Mouse (Mus musculus) midbrain, embryonic 16.5 days (tissue): ENCODE measurements at regions not wholly inside any gene's neighbourhood (a gene's known extent, or its start where the extent isn't known, plus 50 kb on each side); places are given as distances from the start of the nearest gene placed in this dataset.

Source experiments
- ATAC-seq: fragments of 200-750 bp; cut with Nextera tagmentation; 2 replicates; pipeline ENCODE4 v1.8.0; 2017; ENCODE audit warnings: moderate TSS enrichment
- H3K27ac ChIP-seq: fragments of 300-500 bp; sonication (generic); 2 replicates; pipeline ENCODE4 v1.5.1; 2014; ENCODE audit warnings: mild to moderate bottlenecking, low read length, mixed read lengths
- H3K27me3 ChIP-seq: fragments of 300-500 bp; sonication (generic); 2 replicates; pipeline ENCODE4 v1.6.1; 2014; ENCODE audit warnings: low read depth, low read length, mixed read lengths; ENCODE audit not compliant: control insufficient read depth, insufficient read depth
- H3K36me3 ChIP-seq: fragments of 300-500 bp; sonication (generic); 2 replicates; pipeline ENCODE4 v1.6.1; 2014; ENCODE audit warnings: mild to moderate bottlenecking, low read length, moderate library complexity, mixed read lengths; ENCODE audit not compliant: control insufficient read depth, insufficient read depth
- H3K4me1 ChIP-seq: fragments of 300-500 bp; sonication (generic); 2 replicates; pipeline ENCODE4 v1.6.1; 2014; ENCODE audit warnings: mild to moderate bottlenecking, low read length, mixed read lengths; ENCODE audit not compliant: control insufficient read depth, insufficient read depth
- H3K4me2 ChIP-seq: fragments of 300-500 bp; sonication (generic); 2 replicates; pipeline ENCODE4 v1.6.1; 2014; ENCODE audit warnings: mild to moderate bottlenecking, low read length, mixed read lengths
- H3K4me3 ChIP-seq: fragments of 300-500 bp; sonication (generic); 2 replicates; pipeline ENCODE4 v1.5.1; 2014; ENCODE audit warnings: low read depth, mild to moderate bottlenecking, low read length, moderate library complexity, mixed read lengths
- H3K9ac ChIP-seq: fragments of 300-500 bp; sonication (generic); 2 replicates; pipeline ENCODE4 v1.6.1; 2014; ENCODE audit warnings: low read depth, low read length, mixed read lengths
- H3K9me3 ChIP-seq: fragments of 300-500 bp; sonication (generic); replicated peaks from 2 replicates; pipeline ENCODE4 v1.6.1; 2014; ENCODE audit warnings: mild to moderate bottlenecking, low read length, mixed read lengths; ENCODE audit not compliant: control insufficient read depth, poor library complexity, severe bottlenecking
- WGBS: fragments of 180-500 bp; shearing (Covaris S2); extraction: QIAGEN DNeasy Blood & Tissue Kit; methylation state at CpG from one replicate; pipeline ENCODE4 v1.1.7; 2014; 5-methylcytosine and 5-hydroxymethylcytosine counted together

DNA sequence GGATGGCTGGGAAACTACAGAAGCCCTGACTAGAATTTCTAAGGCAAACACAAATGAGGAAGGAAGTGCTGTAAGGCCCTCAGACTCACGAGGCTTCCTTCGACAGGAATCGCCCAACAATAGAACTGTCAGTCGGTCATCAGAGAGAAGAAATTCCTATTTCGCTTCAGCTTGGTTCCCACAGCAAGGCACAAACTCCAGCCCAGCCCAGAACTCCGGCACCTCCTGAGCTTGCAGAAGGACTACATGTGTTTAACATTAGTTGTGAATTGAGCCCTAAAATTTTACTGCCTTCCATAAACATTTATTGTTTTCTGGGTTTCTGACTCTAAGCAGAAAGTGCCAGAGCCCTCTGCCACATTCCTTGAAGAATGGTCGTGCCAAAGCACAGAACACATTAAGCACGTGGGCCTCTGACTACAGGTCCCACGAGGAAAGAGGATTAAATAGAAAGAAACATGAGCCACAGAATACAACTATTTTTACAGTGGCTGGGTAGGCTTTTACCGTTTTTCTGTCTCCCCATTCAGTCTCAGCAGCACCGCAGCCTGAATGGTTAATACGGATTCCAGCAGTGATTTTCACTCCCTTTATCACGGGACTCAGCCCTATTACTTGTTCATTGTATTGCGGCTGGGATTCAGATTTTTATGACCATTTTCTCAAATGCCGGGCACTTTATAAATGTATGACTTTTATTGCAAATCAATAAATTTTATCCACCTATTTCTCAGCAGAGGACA is 409.7 kb downstream of the Cbln4 start:
- H3K36me3 ChIP-seq: no peaks in the 10 kb centered on the region
- no peak for ATAC-seq
- H3K4me3 ChIP-seq: no peak overlapping the region
- no peak overlapping the region for H3K27ac ChIP-seq
- H3K4me2 ChIP-seq: no peak overlapping the region
- H3K9me3 ChIP-seq: no peaks in the 10 kb centered on the region
- H3K27me3 ChIP-seq: 0 out of 2 replicates have a peak, but pooled peaks cover 2% of the 10 kb centered on the region
- peaks cover 14% of the 10 kb centered on the region for H3K4me1 ChIP-seq
- 24% methylated on average over 15 of the region's 15 CpGs for WGBS
- no peak overlapping the region for H3K9ac ChIP-seq

DNA sequence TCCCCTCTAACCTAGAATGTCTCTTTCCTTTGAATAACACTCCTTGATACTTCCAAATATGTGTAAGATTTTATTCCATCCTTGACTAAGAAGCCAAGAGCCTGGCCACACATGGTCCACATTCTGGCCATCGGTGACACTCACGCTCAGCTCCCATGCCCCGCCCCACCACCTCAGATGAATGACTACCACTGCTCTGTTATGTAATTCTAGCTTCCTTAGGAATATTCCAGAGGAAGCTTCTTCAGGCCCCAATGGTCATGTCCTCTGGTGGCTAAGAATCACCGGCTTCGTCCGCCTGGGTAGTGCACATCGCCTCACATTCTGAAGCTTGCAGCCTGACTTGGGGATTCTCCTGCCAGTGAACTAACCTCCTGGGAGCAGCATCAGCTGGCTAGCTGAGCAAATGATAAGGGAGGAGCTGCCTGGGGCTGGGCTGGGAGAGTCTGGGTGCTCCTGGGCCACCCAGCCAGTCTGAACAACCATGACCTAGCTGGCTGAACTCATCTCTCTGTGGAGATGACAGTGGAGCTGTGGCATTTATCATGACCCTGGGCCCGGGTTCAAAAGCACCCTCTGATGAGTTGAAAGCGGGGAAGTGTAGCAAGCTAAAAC is 413.1 kb downstream of the Cbln4 start:
- Histone ChIP-seq H3K4me3 (no peak overlapping the region), H3K9ac (no peak overlapping the region), H3K27ac (no peak overlapping the region), H3K36me3 (no peaks in the 10 kb centered on the region), H3K9me3 (no peaks in the 10 kb centered on the region), H3K4me2 (no peak overlapping the region), H3K4me1 (peaks cover 8% of the 10 kb centered on the region), H3K27me3 (0 out of 2 replicates have a peak, but pooled peaks cover 2% of the 10 kb centered on the region)
- no peak for ATAC-seq
- WGBS: 84% methylated on average over 9 of the region's 9 CpGs

- Histone ChIP-seq H3K9me3 (no peaks in the 10 kb centered on the region), H3K9ac (no peak overlapping the region), H3K4me3 (no peak overlapping the region), H3K27me3 (no peaks in the 10 kb centered on the region), H3K4me1 (no peaks in the 10 kb centered on the region; the same call in 1 of the 2 replicates), H3K27ac (no peak overlapping the region), H3K36me3 (no peaks in the 10 kb centered on the region), H3K4me2 (no peak overlapping the region)
- no peak for ATAC-seq
- WGBS: 91% methylated on average over 10 of the region's 10 CpGs
These were observed 414.9 kb downstream of the Cbln4 start for GRCm38 (mm10) chr2:171628182-171628850.

DNA sequence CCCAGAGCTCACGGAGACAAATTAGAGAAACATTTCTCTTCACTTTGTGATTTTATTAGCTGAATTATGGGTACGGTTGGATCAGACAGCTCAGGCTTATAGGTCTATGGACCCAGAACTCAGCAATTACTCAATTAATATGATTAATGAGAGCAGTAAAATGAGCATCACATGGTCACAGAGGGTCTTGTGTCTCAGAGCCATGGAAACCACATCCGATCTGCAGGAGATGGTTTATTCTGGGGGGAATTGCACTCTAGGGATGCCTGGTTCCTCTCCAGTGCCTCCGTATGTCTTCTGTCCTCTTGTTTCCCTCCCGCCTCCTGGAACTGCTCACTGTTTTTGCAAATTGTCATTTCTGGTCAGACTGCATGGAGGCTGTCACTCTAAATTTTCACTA is 422.6 kb downstream of the Cbln4 start:
- Histone ChIP-seq H3K27ac (no peak overlapping the region), H3K4me1 (peaks cover 6% of the 10 kb centered on the region), H3K4me2 (no peak overlapping the region), H3K9me3 (no peaks in the 10 kb centered on the region), H3K27me3 (no peaks in the 10 kb centered on the region), H3K4me3 (no peak overlapping the region), H3K9ac (no peak overlapping the region), H3K36me3 (no peaks in the 10 kb centered on the region)
- ATAC-seq: no peak
- WGBS: 57% methylated on average over 5 of the region's 5 CpGs

- Histone ChIP-seq H3K9me3 (no peaks in the 10 kb centered on the region), H3K27ac (no peak overlapping the region), H3K36me3 (no peaks in the 10 kb centered on the region), H3K4me2 (no peak overlapping the region), H3K9ac (no peak overlapping the region), H3K27me3 (no peaks in the 10 kb centered on the region), H3K4me1 (peaks cover 6% of the 10 kb centered on the region), H3K4me3 (no peak overlapping the region)
- 85% methylated on average over 2 of the region's 2 CpGs for WGBS
- ATAC-seq: no peak
These were observed 423.0 kb downstream of the Cbln4 start for GRCm38 (mm10) chr2:171620253-171620652.

DNA sequence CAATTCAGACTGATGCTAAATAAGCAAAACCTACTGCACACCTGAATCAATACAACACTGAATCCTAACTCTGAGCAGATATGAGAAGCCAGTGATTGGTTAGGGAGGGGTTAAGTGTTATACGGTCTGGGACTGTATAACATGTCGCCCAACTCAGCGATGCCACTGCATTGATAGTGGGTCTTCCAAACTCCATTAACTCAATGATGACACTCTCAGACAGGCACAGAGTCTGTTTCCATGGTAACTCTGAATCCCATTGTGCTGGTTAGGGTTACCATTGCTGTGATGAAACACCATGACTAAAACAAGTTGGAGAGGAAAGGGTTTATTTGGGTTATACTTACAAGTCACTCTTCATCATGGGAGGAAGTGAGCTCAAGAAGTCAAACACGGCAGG is 424.5 kb downstream of the Cbln4 start:
- Histone ChIP-seq H3K4me2 (no peak overlapping the region), H3K9ac (no peak overlapping the region), H3K36me3 (no peaks in the 10 kb centered on the region), H3K27me3 (no peaks in the 10 kb centered on the region), H3K9me3 (no peaks in the 10 kb centered on the region), H3K4me3 (no peak overlapping the region), H3K27ac (no peak overlapping the region), H3K4me1 (peaks cover 6% of the 10 kb centered on the region)
- 80% methylated on average over 4 of the region's 4 CpGs for WGBS
- ATAC-seq: no peak

- Histone ChIP-seq H3K9ac (no peak overlapping the region), H3K4me2 (no peak overlapping the region), H3K9me3 (no peaks in the 10 kb centered on the region), H3K36me3 (no peaks in the 10 kb centered on the region), H3K27me3 (no peaks in the 10 kb centered on the region), H3K4me3 (no peak overlapping the region), H3K27ac (no peak overlapping the region), H3K4me1 (peaks cover 6% of the 10 kb centered on the region)
- no peak for ATAC-seq
- 75% methylated on average over 9 of the region's 9 CpGs for WGBS
These were observed 424.9 kb downstream of the Cbln4 start for GRCm38 (mm10) chr2:171618333-171618732.

DNA sequence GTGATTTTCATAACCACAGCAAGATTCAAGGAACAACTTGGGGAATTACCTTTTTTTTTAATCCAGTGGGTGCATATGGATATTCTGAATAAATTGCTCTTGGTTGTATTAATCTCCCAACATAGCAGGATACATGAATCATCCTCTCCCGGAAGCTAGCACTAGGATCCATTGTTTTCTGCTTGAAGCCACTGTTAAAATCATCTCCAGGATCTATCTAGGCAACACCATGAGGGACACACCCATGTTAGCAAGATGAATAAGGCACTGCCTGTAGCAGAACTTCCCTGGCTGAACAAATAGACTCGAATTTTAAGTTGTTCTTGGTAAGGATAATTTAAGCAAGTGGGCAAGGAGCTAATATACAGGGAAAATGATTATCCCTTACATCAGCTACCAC is 427.8 kb downstream of the Cbln4 start:
- WGBS: 59% methylated on average over 2 of the region's 2 CpGs
- H3K9me3 ChIP-seq: no peaks in the 10 kb centered on the region
- ATAC-seq: no peak
- no peaks in the 10 kb centered on the region for H3K27me3 ChIP-seq
- H3K4me1 ChIP-seq: peaks cover 3% of the 10 kb centered on the region; the same call in 1 of the 2 replicates
- H3K9ac ChIP-seq: no peak overlapping the region
- no peaks in the 10 kb centered on the region for H3K36me3 ChIP-seq
- no peak overlapping the region for H3K4me3 ChIP-seq
- no peak overlapping the region for H3K27ac ChIP-seq
- H3K4me2 ChIP-seq: no peak overlapping the region

DNA sequence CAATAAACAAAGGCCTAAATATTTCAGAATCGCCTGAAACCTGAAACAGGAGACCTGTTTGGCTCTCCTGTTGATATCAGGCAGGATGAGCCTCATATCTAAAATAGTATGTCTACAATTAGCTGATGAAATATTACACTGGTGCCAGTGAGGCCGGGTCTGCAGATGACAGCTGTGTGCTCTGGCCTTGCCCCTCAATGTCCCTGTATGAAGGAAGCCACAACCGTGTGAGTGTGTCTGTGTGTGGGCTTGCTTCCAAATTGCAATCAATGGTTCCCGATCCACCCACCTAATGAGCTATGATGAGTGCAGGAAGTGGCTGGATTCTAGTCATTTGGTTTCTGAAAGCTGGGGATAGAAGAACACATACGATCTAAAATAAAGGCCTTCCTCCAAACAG is 438.2 kb downstream of the Cbln4 start:
- 78% methylated on average over 5 of the region's 5 CpGs for WGBS
- ATAC-seq: no peak

More for the DNA sequence above, 438.2 kb downstream of the Cbln4 start:
- Histone ChIP-seq H3K4me3 (no peak overlapping the region), H3K27ac (no peak overlapping the region), H3K9me3 (no peaks in the 10 kb centered on the region), H3K27me3 (no peaks in the 10 kb centered on the region), H3K36me3 (no peaks in the 10 kb centered on the region), H3K4me1 (no peaks in the 10 kb centered on the region), H3K9ac (no peak overlapping the region), H3K4me2 (no peak overlapping the region)
